Mouse (Mus musculus) Patski (cell line): Measurements from ENCODE around the gene Dnah9. TPM values are rescaled to one million over a fixed set of nuclear protein-coding genes. Genes with fewer than 3 reads are reported as not detected.
A peak's percentile ranks its signal among the peaks of the same experiment; 100 is the strongest.

Experiments
- ATAC-seq: fragments of 100-300 bp; one replicate; pipeline ENCODE4 v1.8.0; 2021
- CTCF ChIA-PET: fragments of 350-600 bp; sonication (Branson Sonifier 250); formaldehyde crosslinking; loops from one replicate; lab custom pipeline; 2022; ENCODE audit warnings: inconsistent platforms; lab: Charles Lee
- POLR2A ChIA-PET: fragments of 350-600 bp; sonication (Branson Sonifier 250); formaldehyde crosslinking; loops from one replicate; lab custom pipeline; 2022; ENCODE audit warnings: antibody characterized with exemption, inconsistent platforms; lab: Charles Lee
- DNase-seq: peaks from one replicate; pipeline ENCODE4 v3.0.0-alpha.2; 2011; ENCODE audit warnings: low read depth, low spot score
- H3K27me3 ChIP-seq: fragments of 371-371 bp; one replicate; pipeline ENCODE4 v1.5.1; 2021
- CTCF ChIP-seq: fragments of 100-300 bp; IDR thresholded peaks from one replicate; pipeline ENCODE4 v1.5.1; 2021
- in situ Hi-C: fragments of 300-500 bp; cut with MboI; formaldehyde crosslinking; loops from 3 replicates; pipeline ENCODE4 v1.11.1; 2018; ENCODE audit warnings: low pct_unique_long_range_greater_than_20kb, mixed read lengths
- polyA plus RNA-seq: library from polyadenylated mRNA; unstranded; gene quantifications from one replicate; pipeline ENCODE4 v1.2.3, GENCODE M21; 2021

Gene Dnah9
- polyA plus RNA-seq, 1 experiment from 2014 or later = not detected

- CTCF ChIA-PET = interaction anchor here (1.6 kb wide), 1 partner anchor 9 kb away, joined by 4 read pairs; no protein-coding TSS in a partner anchor
- DNase-seq (no peak), ATAC-seq (no peak)
- POLR2A ChIA-PET = no interaction called here
- in situ Hi-C loops = no loop called here
- H3K27me3 ChIP-seq = no peaks in the 10 kb centered on the region
- no peak for TF ChIP-seq CTCF
Measured at GRCm38 (mm10) chr11:65801899-65802298, 366.5 kb downstream of the Dnah9 start.

DNA sequence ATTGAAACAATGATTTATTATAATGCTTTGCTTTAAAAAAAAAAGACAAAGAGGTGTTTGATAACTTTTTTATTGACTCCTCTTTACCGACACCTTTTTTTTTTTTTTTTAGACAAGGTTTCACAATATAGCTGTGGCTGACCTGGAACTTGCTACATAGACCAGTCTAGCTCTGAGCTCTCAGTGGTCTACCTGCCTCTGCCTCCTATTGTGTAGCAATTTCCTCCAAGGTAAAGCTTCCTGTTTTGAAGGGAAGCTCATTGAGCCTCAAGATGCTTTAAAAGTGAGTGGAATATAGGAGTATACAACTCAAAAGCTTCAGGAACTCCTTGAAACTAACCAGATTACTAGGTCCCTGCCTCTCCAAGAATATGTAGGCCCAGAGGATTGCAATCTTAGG, 372.5 kb downstream of the Dnah9 start:
- DNase-seq (no peak), ATAC-seq (no peak)
- H3K27me3 ChIP-seq = no peaks in the 10 kb centered on the region
- CTCF ChIA-PET = interaction anchor here (2.7 kb wide), 1 partner anchor 10 kb away, joined by 14 read pairs; the partner anchor contains the start of gene Zkscan6
- TF ChIP-seq CTCF = no peak
- in situ Hi-C loops = no loop called here
- POLR2A ChIA-PET = no interaction called here

- in situ Hi-C loops = no loop called here
- CTCF ChIA-PET = interaction anchor here (2.7 kb wide), 1 partner anchor 11 kb away, joined by 14 read pairs; the partner anchor contains the start of gene Zkscan6
- no peak for TF ChIP-seq CTCF
- ATAC-seq (no peak), DNase-seq (no peak)
- no peaks in the 10 kb centered on the region for H3K27me3 ChIP-seq
- POLR2A ChIA-PET = no interaction called here
Measured at GRCm38 (mm10) chr11:65794428-65795219, 373.7 kb downstream of the Dnah9 start.

DNA sequence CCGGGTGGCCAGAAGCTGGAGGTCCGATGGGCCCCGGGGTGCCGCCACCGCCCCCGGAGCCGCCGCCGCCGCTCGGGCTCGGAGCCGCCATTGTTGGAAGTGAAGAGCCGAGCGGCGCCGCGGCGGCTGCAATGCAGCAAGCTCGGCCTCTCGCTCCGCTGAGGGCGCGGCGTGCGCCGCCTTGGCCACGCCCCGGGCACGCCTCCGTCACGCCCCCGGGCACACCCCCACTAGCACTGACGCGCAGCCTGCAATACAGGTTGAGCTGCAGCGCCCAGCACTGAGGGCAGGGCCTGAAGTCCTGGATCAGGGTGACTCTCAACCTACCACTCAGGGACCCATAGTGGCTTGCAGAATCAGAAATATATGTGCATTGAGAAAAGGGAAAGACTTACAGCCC, 380.2 kb downstream of the Dnah9 start, which contains the start of gene Map2k4:
TSS of gene Map2k4 (minus strand) at position 144 of the 400 bp plus-strand sequence.
- POLR2A ChIA-PET = interaction anchor here (0.7 to 1.8 kb wide), 2 partner anchors 14 to 18 kb away, joined by 6 to 8 read pairs; partner anchors contain the start of gene Zkscan6
- CTCF ChIA-PET = interaction anchor here (0.7 to 1.4 kb wide), 2 partner anchors 11 to 18 kb away, joined by 3 to 4 read pairs; partner anchors contain the start of gene Zkscan6
- DNase-seq = peak; percentile 55

GRCm38 (mm10) chr11:65787421-65788151, 380.8 kb downstream of the Dnah9 start:
- ChIA-PET POLR2A (interaction anchor here (0.7 to 1.8 kb wide), 2 partner anchors 13 to 18 kb away, joined by 6 to 8 read pairs; partner anchors contain the start of gene Zkscan6), CTCF (no interaction called here)
- in situ Hi-C loops = no loop called here

More for the DNA sequence above, 380.2 kb downstream of the Dnah9 start, which contains the start of gene Map2k4:
- no peak for TF ChIP-seq CTCF
- in situ Hi-C loops = no loop called here
- H3K27me3 ChIP-seq = no peaks in the 10 kb centered on the region
- peak; percentile 96 for ATAC-seq

GRCm38 (mm10) chr11:65786160-65786559, 382.2 kb downstream of the Dnah9 start:
- DNase-seq (no peak), ATAC-seq (no peak)
- H3K27me3 ChIP-seq = no peaks in the 10 kb centered on the region
- ChIA-PET POLR2A (no interaction called here), CTCF (interaction anchor here (1.2 to 2.2 kb wide), 2 partner anchors 8 to 10 kb away, joined by 3 to 7 read pairs; no protein-coding TSS in a partner anchor)
- in situ Hi-C loops = no loop called here
- TF ChIP-seq CTCF = no peak

More at GRCm38 (mm10) chr11:65787421-65788151, 380.8 kb downstream of the Dnah9 start:
- DNase-seq (no peak), ATAC-seq (peak; percentile 66)
- TF ChIP-seq CTCF = no peak
- no peaks in the 10 kb centered on the region for H3K27me3 ChIP-seq

DNA sequence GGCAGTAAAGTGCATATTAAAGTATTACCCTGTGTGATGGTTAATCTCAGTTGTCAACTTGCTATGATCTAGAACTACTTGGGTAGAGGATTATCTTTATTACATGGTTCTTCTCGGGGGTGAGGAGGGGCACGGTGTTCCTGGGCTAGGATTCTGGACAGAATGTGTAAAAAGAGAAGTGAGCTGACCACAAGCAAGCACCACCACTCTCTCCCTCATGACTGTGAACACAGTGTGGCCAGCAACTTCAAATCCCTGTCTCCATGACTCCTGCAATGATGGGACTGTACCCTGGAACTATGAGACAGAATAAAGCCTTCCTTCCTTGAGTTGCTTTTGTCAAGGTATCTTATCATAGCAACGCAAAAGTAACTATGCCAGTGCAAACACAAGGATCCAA, 386.8 kb downstream of the Dnah9 start:
- in situ Hi-C loops = no loop called here
- no peak for TF ChIP-seq CTCF
- CTCF ChIA-PET = interaction anchor here (2.2 kb wide), 1 partner anchor 9 kb away, joined by 6 read pairs; no protein-coding TSS in a partner anchor
- POLR2A ChIA-PET = interaction anchor here (0.6 kb wide), 1 partner anchor 199 kb away, joined by 3 read pairs; no protein-coding TSS in a partner anchor
- DNase-seq (no peak), ATAC-seq (no peak)
- no peaks in the 10 kb centered on the region for H3K27me3 ChIP-seq
